Mouse (Mus musculus): ENCODE measurements at regions not wholly inside any gene's neighbourhood (a gene's known extent, or its start where the extent isn't known, plus 50 kb on each side); places are given as distances from the start of the nearest gene placed in this dataset.

GRCm38 (mm10) chr8:7234006-7234405 is 1427.0 kb downstream of the Efnb2 start:
- no peaks in the 10 kb centered on the region for H3K9me3 ChIP-seq (ENCODE audit: control insufficient read depth, low read length)
- no peak overlapping the region for H3K27ac ChIP-seq (ENCODE audit: low read depth, low read length)
- no peak overlapping the region for H3K4me3 ChIP-seq (ENCODE audit: low read depth, low read length)
- DNase-seq (ENCODE audit: low spot score, missing footprints) (no peak), ATAC-seq (ENCODE audit: low FRiP score) (no peak)
- H3K4me1 ChIP-seq (ENCODE audit: control insufficient read depth, insufficient read depth, low read length), result no peaks in the 10 kb centered on the region
- 80% methylated on average over 3 of the region's 3 CpGs for WGBS
- no peak overlapping the region for H3K4me2 ChIP-seq
- H3K27me3 ChIP-seq (ENCODE audit: control insufficient read depth, insufficient read depth, low read length), result no peaks in the 10 kb centered on the region
- H3K9ac ChIP-seq (ENCODE audit: low read length), result no peak overlapping the region
- no peaks in the 10 kb centered on the region for H3K36me3 ChIP-seq (ENCODE audit: control insufficient read depth, insufficient read depth, low read length)

- Histone ChIP-seq H3K4me2 (no peak overlapping the region), H3K4me1 (ENCODE audit: control insufficient read depth, insufficient read depth, low read length) (no peaks in the 10 kb centered on the region), H3K27ac (ENCODE audit: low read depth, low read length) (no peak overlapping the region), H3K9me3 (ENCODE audit: control insufficient read depth, low read length) (no peaks in the 10 kb centered on the region), H3K27me3 (ENCODE audit: control insufficient read depth, insufficient read depth, low read length) (no peaks in the 10 kb centered on the region), H3K9ac (ENCODE audit: low read length) (no peak overlapping the region), H3K4me3 (ENCODE audit: low read depth, low read length) (no peak overlapping the region), H3K36me3 (ENCODE audit: control insufficient read depth, insufficient read depth, low read length) (no peaks in the 10 kb centered on the region)
- ATAC-seq (ENCODE audit: low FRiP score) (no peak), DNase-seq (ENCODE audit: low spot score, missing footprints) (no peak)
- 89% methylated on average over 3 of the region's 3 CpGs for WGBS
Measured at GRCm38 (mm10) chr8:7219300-7219699, 1441.7 kb downstream of the Efnb2 start.

GRCm38 (mm10) chr8:7207178-7207577 is 1453.9 kb downstream of the Efnb2 start:
- H3K27me3 ChIP-seq (ENCODE audit: control insufficient read depth, insufficient read depth, low read length), result no peaks in the 10 kb centered on the region
- H3K36me3 ChIP-seq (ENCODE audit: control insufficient read depth, insufficient read depth, low read length), result no peaks in the 10 kb centered on the region
- H3K27ac ChIP-seq (ENCODE audit: low read depth, low read length), result no peak overlapping the region
- no peaks in the 10 kb centered on the region for H3K4me1 ChIP-seq (ENCODE audit: control insufficient read depth, insufficient read depth, low read length)
- DNase-seq (ENCODE audit: low spot score, missing footprints) (no peak), ATAC-seq (ENCODE audit: low FRiP score) (no peak)
- no peaks in the 10 kb centered on the region for H3K9me3 ChIP-seq (ENCODE audit: control insufficient read depth, low read length)
- no peak overlapping the region for H3K4me2 ChIP-seq
- whole genome bisulfite sequencing, result 51% methylated on average over 3 of the region's 3 CpGs
- no peak overlapping the region for H3K9ac ChIP-seq (ENCODE audit: low read length)
- H3K4me3 ChIP-seq (ENCODE audit: low read depth, low read length), result no peak overlapping the region

- ATAC-seq (ENCODE audit: low FRiP score) (no peak), DNase-seq (ENCODE audit: low spot score, missing footprints) (no peak)
- Histone ChIP-seq H3K4me3 (ENCODE audit: low read depth, low read length) (no peak overlapping the region), H3K27me3 (ENCODE audit: control insufficient read depth, insufficient read depth, low read length) (no peaks in the 10 kb centered on the region), H3K36me3 (ENCODE audit: control insufficient read depth, insufficient read depth, low read length) (no peaks in the 10 kb centered on the region), H3K9ac (ENCODE audit: low read length) (no peak overlapping the region), H3K27ac (ENCODE audit: low read depth, low read length) (no peak overlapping the region), H3K4me2 (no peak overlapping the region), H3K4me1 (ENCODE audit: control insufficient read depth, insufficient read depth, low read length) (no peaks in the 10 kb centered on the region), H3K9me3 (ENCODE audit: control insufficient read depth, low read length) (no peaks in the 10 kb centered on the region)
Measured at GRCm38 (mm10) chr8:7206596-7206995, 1454.4 kb downstream of the Efnb2 start.

GRCm38 (mm10) chr8:7205086-7205485 is 1456.0 kb downstream of the Efnb2 start:
- ATAC-seq (ENCODE audit: low FRiP score) (no peak), DNase-seq (ENCODE audit: low spot score, missing footprints) (no peak)
- Histone ChIP-seq H3K27me3 (ENCODE audit: control insufficient read depth, insufficient read depth, low read length) (no peaks in the 10 kb centered on the region), H3K36me3 (ENCODE audit: control insufficient read depth, insufficient read depth, low read length) (no peaks in the 10 kb centered on the region), H3K27ac (ENCODE audit: low read depth, low read length) (no peak overlapping the region), H3K9ac (ENCODE audit: low read length) (no peak overlapping the region), H3K4me2 (no peak overlapping the region), H3K9me3 (ENCODE audit: control insufficient read depth, low read length) (no peaks in the 10 kb centered on the region), H3K4me3 (ENCODE audit: low read depth, low read length) (no peak overlapping the region), H3K4me1 (ENCODE audit: control insufficient read depth, insufficient read depth, low read length) (no peaks in the 10 kb centered on the region)
- WGBS, result 80% methylated on average over 4 of the region's 4 CpGs

- H3K4me2 ChIP-seq, result no peak overlapping the region
- no peak overlapping the region for H3K9ac ChIP-seq (ENCODE audit: low read length)
- ATAC-seq (ENCODE audit: low FRiP score), result no peak
- H3K27ac ChIP-seq (ENCODE audit: low read depth, low read length), result no peak overlapping the region
- no peaks in the 10 kb centered on the region for H3K4me1 ChIP-seq (ENCODE audit: control insufficient read depth, insufficient read depth, low read length)
- no peaks in the 10 kb centered on the region for H3K27me3 ChIP-seq (ENCODE audit: control insufficient read depth, insufficient read depth, low read length)
- no peak for DNase-seq (ENCODE audit: low spot score, missing footprints)
- H3K36me3 ChIP-seq (ENCODE audit: control insufficient read depth, insufficient read depth, low read length), result no peaks in the 10 kb centered on the region
- H3K4me3 ChIP-seq (ENCODE audit: low read depth, low read length), result no peak overlapping the region
- H3K9me3 ChIP-seq (ENCODE audit: control insufficient read depth, low read length), result no peaks in the 10 kb centered on the region
Measured at GRCm38 (mm10) chr8:7190726-7191125, 1470.3 kb downstream of the Efnb2 start.

GRCm38 (mm10) chr8:7163361-7163760 is 1497.7 kb downstream of the Efnb2 start:
- H3K9ac ChIP-seq (ENCODE audit: low read length), result no peak overlapping the region
- DNase-seq (ENCODE audit: low spot score, missing footprints), result peak; percentile 62
- H3K9me3 ChIP-seq (ENCODE audit: control insufficient read depth, low read length), result no peaks in the 10 kb centered on the region
- no peaks in the 10 kb centered on the region for H3K4me1 ChIP-seq (ENCODE audit: control insufficient read depth, insufficient read depth, low read length)
- no peak overlapping the region for H3K4me2 ChIP-seq
- ATAC-seq (ENCODE audit: low FRiP score), result no peak
- WGBS, result 92% methylated on average over 5 of the region's 5 CpGs
- no peaks in the 10 kb centered on the region for H3K36me3 ChIP-seq (ENCODE audit: control insufficient read depth, insufficient read depth, low read length)
- H3K4me3 ChIP-seq (ENCODE audit: low read depth, low read length), result no peak overlapping the region
- no peaks in the 10 kb centered on the region for H3K27me3 ChIP-seq (ENCODE audit: control insufficient read depth, insufficient read depth, low read length)
- no peak overlapping the region for H3K27ac ChIP-seq (ENCODE audit: low read depth, low read length)

GRCm38 (mm10) chr8:7131746-7132145 is 1529.3 kb downstream of the Efnb2 start:
- ATAC-seq (ENCODE audit: low FRiP score), result peak; percentile 42; the same call in 1 of the 2 replicates
- no peak for DNase-seq (ENCODE audit: low spot score, missing footprints)
- Histone ChIP-seq H3K27me3 (ENCODE audit: control insufficient read depth, insufficient read depth, low read length) (no peaks in the 10 kb centered on the region), H3K27ac (ENCODE audit: low read depth, low read length) (no peak overlapping the region), H3K9me3 (ENCODE audit: control insufficient read depth, low read length) (no peaks in the 10 kb centered on the region), H3K4me1 (ENCODE audit: control insufficient read depth, insufficient read depth, low read length) (no peaks in the 10 kb centered on the region), H3K36me3 (ENCODE audit: control insufficient read depth, insufficient read depth, low read length) (no peaks in the 10 kb centered on the region), H3K4me3 (ENCODE audit: low read depth, low read length) (no peak overlapping the region), H3K9ac (ENCODE audit: low read length) (no peak overlapping the region), H3K4me2 (no peak overlapping the region)
- WGBS, result 51% methylated on average over 4 of the region's 4 CpGs

GRCm38 (mm10) chr8:7108849-7109248 is 1552.2 kb downstream of the Efnb2 start:
- Histone ChIP-seq H3K27me3 (ENCODE audit: control insufficient read depth, insufficient read depth, low read length) (no peaks in the 10 kb centered on the region), H3K4me1 (ENCODE audit: control insufficient read depth, insufficient read depth, low read length) (no peaks in the 10 kb centered on the region), H3K4me2 (no peak overlapping the region), H3K9me3 (ENCODE audit: control insufficient read depth, low read length) (no peaks in the 10 kb centered on the region), H3K4me3 (ENCODE audit: low read depth, low read length) (no peak overlapping the region), H3K9ac (ENCODE audit: low read length) (no peak overlapping the region), H3K27ac (ENCODE audit: low read depth, low read length) (no peak overlapping the region), H3K36me3 (ENCODE audit: control insufficient read depth, insufficient read depth, low read length) (no peaks in the 10 kb centered on the region)
- ATAC-seq (ENCODE audit: low FRiP score), result no peak
- no peak for DNase-seq (ENCODE audit: low spot score, missing footprints)

- WGBS, result 57% methylated on average over 2 of the region's 2 CpGs
- H3K4me2 ChIP-seq, result no peak overlapping the region
- no peak overlapping the region for H3K4me3 ChIP-seq (ENCODE audit: low read depth, low read length)
- no peaks in the 10 kb centered on the region for H3K4me1 ChIP-seq (ENCODE audit: control insufficient read depth, insufficient read depth, low read length)
- H3K9me3 ChIP-seq (ENCODE audit: control insufficient read depth, low read length), result no peaks in the 10 kb centered on the region
- H3K27ac ChIP-seq (ENCODE audit: low read depth, low read length), result no peak overlapping the region; the same call in 1 of the 2 replicates
- no peaks in the 10 kb centered on the region for H3K36me3 ChIP-seq (ENCODE audit: control insufficient read depth, insufficient read depth, low read length)
- no peaks in the 10 kb centered on the region for H3K27me3 ChIP-seq (ENCODE audit: control insufficient read depth, insufficient read depth, low read length)
- no peak overlapping the region for H3K9ac ChIP-seq (ENCODE audit: low read length)
- ATAC-seq (ENCODE audit: low FRiP score) (peak; percentile 88), DNase-seq (ENCODE audit: low spot score, missing footprints) (no peak)
Measured at GRCm38 (mm10) chr8:7097577-7097976, 1563.5 kb downstream of the Efnb2 start.

All from midbrain, embryonic 11.5 days (tissue).